Mouse (Mus musculus): ENCODE results near the gene Loxl3.

- no peak for TF ChIP-seq POLR2A (IDR thresholded peaks at IDR 0.05; ENCODE audit: insufficient read length, low read depth)
- TF ChIP-seq MYOG (IDR thresholded peaks at IDR 0.05; ENCODE audit: control insufficient read depth in 1 of 3, insufficient read depth in 1 of 3, insufficient read length in 2 of 3, low read depth in 2 of 3), result no peak
- TF ChIP-seq MAX (IDR thresholded peaks at IDR 0.05; ENCODE audit: low read depth), result no peak
- no peak for TF ChIP-seq POLR2AphosphoS2 (IDR thresholded peaks at IDR 0.05; ENCODE audit: insufficient read length, low read depth)
- no peak for TF ChIP-seq CEBPB (IDR thresholded peaks at IDR 0.05; ENCODE audit: insufficient read depth, poor library complexity, severe bottlenecking)
- no peak for TF ChIP-seq E2F4 (IDR thresholded peaks at IDR 0.05; ENCODE audit: insufficient read depth)
Observed at GRCm38 (mm10) chr6:83080210-83080609, 46.2 kb downstream of the Loxl3 start.

Data from myocyte (in vitro differentiated cells).